Mouse (Mus musculus) brain, embryonic 14.5 days (tissue): Measurements from ENCODE around the gene Phldb3.

Experiments used
- CTCF ChIP-seq: fragments of 200-500 bp; IDR thresholded peaks from 2 replicates; pipeline ENCODE4 v1.5.1; 2012; ENCODE audit warnings: inconsistent platforms, mild to moderate bottlenecking, moderate library complexity, borderline replicate concordance; ENCODE audit not compliant: insufficient read depth, insufficient read length; ENCODE audit errors: extremely low read depth
- POLR2A ChIP-seq: fragments of 200-500 bp; IDR thresholded peaks from 2 replicates; pipeline ENCODE4 v1.6.1; 2012; ENCODE audit warnings: mild to moderate bottlenecking, inconsistent platforms, borderline replicate concordance; ENCODE audit not compliant: poor library complexity, insufficient read depth, insufficient read length, severe bottlenecking; ENCODE audit errors: extremely low read depth

DNA sequence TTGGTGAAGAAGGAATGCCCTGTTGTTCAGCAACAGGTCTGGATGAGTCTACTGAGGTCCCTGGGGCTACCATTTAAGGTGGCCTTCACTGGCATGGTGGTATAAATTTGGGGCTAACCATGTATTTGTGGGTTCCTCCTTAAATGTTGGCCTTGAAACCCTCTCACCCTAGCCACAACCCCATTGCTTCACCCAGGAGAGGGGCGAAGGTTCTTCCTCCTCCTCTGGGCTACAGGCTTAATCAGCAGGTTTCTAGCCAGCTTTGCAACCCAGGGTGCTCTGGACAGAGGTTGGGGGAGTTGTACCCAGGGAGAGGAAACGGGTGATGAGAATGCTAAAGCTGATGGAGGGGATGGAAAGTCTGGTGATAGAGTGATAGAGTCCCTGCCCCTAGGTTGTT, 15.1 kb upstream of the Phldb3 start:
- TF ChIP-seq CTCF (no peak), POLR2A (no peak)
